9 mouse cellular contexts compared by ENCODE assay signal in the genomic region with DNA sequence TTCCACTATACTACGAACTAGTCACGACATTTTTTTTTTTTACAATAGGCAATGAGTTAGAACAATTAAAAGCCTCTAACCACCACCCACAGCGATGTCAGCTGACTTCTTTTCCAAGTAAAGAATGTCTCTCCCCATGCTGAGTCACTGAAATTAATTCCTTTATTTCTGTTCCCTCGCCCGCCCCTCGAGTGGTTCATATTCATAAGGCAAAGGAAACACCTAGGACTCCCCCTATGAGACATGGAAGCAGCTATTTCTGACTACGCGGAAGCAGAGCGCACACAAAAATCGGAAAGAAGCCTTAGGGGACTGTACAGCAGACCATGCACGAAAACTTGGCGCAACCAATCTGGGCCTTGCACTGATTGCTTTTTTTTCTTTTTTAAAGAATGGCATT.
DNase-seq lines count a peak whose midpoint lies in the region; ATAC-seq and TF ChIP-seq lines count a peak whose summit lies in the region.
"Had no signal": no experiment of that assay in that cellular context is flagged by ENCODE, and none has a peak within 500 bp of the region (broad histone marks: within the 10 kb centered on the region; RNA-seq: fewer than 3 reads in every experiment).

No protein-coding gene starts in this region.

- no peak for ATAC-seq in kidney, postnatal 0 days (replicated peaks; ENCODE audit: low FRiP score, low read depth)
- ATAC-seq in hindbrain, embryonic 11.5 days (ENCODE audit: low FRiP score) = no peak
- no peak for ATAC-seq in midbrain, embryonic 15.5 days (replicated peaks)
- no peak for ATAC-seq in erythroid progenitor cell, adult 5-6 weeks (replicated peaks; ENCODE audit: low FRiP score, poor library complexity, severe bottlenecking)

- H3K9ac ChIP-seq in kidney, postnatal 0 days (ENCODE audit: low read depth, low read length) = no peak overlapping the region
- no peak overlapping the region for H3K9ac ChIP-seq in hindbrain, embryonic 11.5 days (ENCODE audit: low read depth, low read length)
- no peak overlapping the region for H3K9ac ChIP-seq in midbrain, embryonic 15.5 days

- H3K27me3 ChIP-seq in kidney, postnatal 0 days (ENCODE audit: insufficient read depth, low read length) = no peaks in the 10 kb centered on the region
- H3K27me3 ChIP-seq in kidney, adult 2 months (replicated peaks; ENCODE audit: control insufficient read depth, insufficient read depth, low read length) = no peaks in the 10 kb centered on the region
- no peaks in the 10 kb centered on the region for H3K27me3 ChIP-seq in hindbrain, embryonic 11.5 days (ENCODE audit: control insufficient read depth, insufficient read depth, low read length)
- H3K27me3 ChIP-seq in midbrain, embryonic 15.5 days (replicated peaks) = no peaks in the 10 kb centered on the region

- no peak for TF ChIP-seq CTCF in kidney, postnatal 0 days (IDR thresholded peaks at IDR 0.05; ENCODE audit: low read depth)
- TF ChIP-seq CTCF in kidney, adult 2 months (conservative IDR thresholded peaks at IDR 0.05; ENCODE audit: insufficient read depth, insufficient read length, low read depth, low read length) = no peak

- H3K9me3 ChIP-seq in kidney, postnatal 0 days (replicated peaks; ENCODE audit: low read length) = no peaks in the 10 kb centered on the region
- no peaks in the 10 kb centered on the region for H3K9me3 ChIP-seq in hindbrain, embryonic 11.5 days (ENCODE audit: control insufficient read depth, low read length)
- no peaks in the 10 kb centered on the region for H3K9me3 ChIP-seq in midbrain, embryonic 15.5 days

- no peaks in the 10 kb centered on the region for H3K4me1 ChIP-seq in kidney, postnatal 0 days (replicated peaks; ENCODE audit: insufficient read depth, low read length)
- H3K4me1 ChIP-seq in kidney, adult 2 months (ENCODE audit: control insufficient read depth, insufficient read depth, low read length) = no peaks in the 10 kb centered on the region
- H3K4me1 ChIP-seq in hindbrain, embryonic 11.5 days (replicated peaks; ENCODE audit: control insufficient read depth, insufficient read depth, low read length) = no peaks in the 10 kb centered on the region; the same call in 1 of the 2 replicates
- peaks cover 10% of the 10 kb centered on the region; the same call in 1 of the 2 replicates for H3K4me1 ChIP-seq in midbrain, embryonic 15.5 days

- no peak overlapping the region for H3K27ac ChIP-seq in kidney, postnatal 0 days
- H3K27ac ChIP-seq in kidney, adult 2 months (ENCODE audit: insufficient read depth, low read depth, low read length) = no peak overlapping the region
- no peak overlapping the region for H3K27ac ChIP-seq in hindbrain, embryonic 11.5 days (ENCODE audit: low read depth, low read length)
- H3K27ac ChIP-seq in midbrain, embryonic 15.5 days = no peak overlapping the region

- H3K4me2 ChIP-seq in kidney, postnatal 0 days (ENCODE audit: low read length) = peak overlapping the region; percentile 94; the same call in 1 of the 2 replicates
- no peak overlapping the region for H3K4me2 ChIP-seq in hindbrain, embryonic 11.5 days (replicated peaks; ENCODE audit: low read depth, low read length)
- peak overlapping the region; percentile 73 for H3K4me2 ChIP-seq in midbrain, embryonic 15.5 days

- no peak for TF ChIP-seq POLR2A in kidney, adult 2 months (IDR thresholded peaks at IDR 0.05; ENCODE audit: low read depth, low read length)

- H3K4me3 ChIP-seq in kidney, postnatal 0 days (replicated peaks; ENCODE audit: low read depth, low read length) = no peak overlapping the region
- no peak overlapping the region for H3K4me3 ChIP-seq in kidney, adult 2 months (ENCODE audit: insufficient read depth, low read depth, low read length)
- no peak overlapping the region for H3K4me3 ChIP-seq in hindbrain, embryonic 11.5 days (ENCODE audit: low read depth, low read length)
- no peak overlapping the region for H3K4me3 ChIP-seq in midbrain, embryonic 15.5 days

- 82% methylated on average over 12 of the region's 12 CpGs for WGBS in kidney, postnatal 0 days
- 85% methylated on average over 12 of the region's 12 CpGs for WGBS in kidney, adult 2 months
- WGBS in hindbrain, embryonic 11.5 days = 73% methylated on average over 12 of the region's 12 CpGs
- WGBS in midbrain, embryonic 15.5 days = 58% methylated on average over 12 of the region's 12 CpGs

- peak; percentile 4 for DNase-seq in embryo, embryonic 9.5 days (ENCODE audit: extremely low spot score)
- no peak for DNase-seq in embryo, embryonic 11 days
- no peak for DNase-seq in kidney, postnatal 0 days (ENCODE audit: low spot score)
- no peak for DNase-seq in kidney, adult 2 months
- DNase-seq in hindbrain, embryonic 11.5 days (ENCODE audit: low spot score) = peak; percentile 30
- no peak for DNase-seq in layer of hippocampus, adult 8-10 months (ENCODE audit: low spot score in 2 of 2)
- DNase-seq: cerebellum, adult 18-20 months had no signal

- no peaks in the 10 kb centered on the region for H3K36me3 ChIP-seq in kidney, postnatal 0 days (ENCODE audit: insufficient read depth, low read length)
- H3K36me3 ChIP-seq in kidney, adult 2 months (ENCODE audit: control insufficient read depth, insufficient read depth, low read length) = no peaks in the 10 kb centered on the region
- H3K36me3 ChIP-seq in hindbrain, embryonic 11.5 days (ENCODE audit: control insufficient read depth, insufficient read depth, low read length) = no peaks in the 10 kb centered on the region
- H3K36me3 ChIP-seq in midbrain, embryonic 15.5 days (replicated peaks) = no peaks in the 10 kb centered on the region

Comparison
In these comparisons a context has a peak if more than half of its experiments do, and no peak if none do; other contexts are left out.
1. DNase-seq: peak in embryo, embryonic 9.5 days (single experiment) and hindbrain, embryonic 11.5 days (single experiment); none in embryo, embryonic 11 days (single experiment), kidney, postnatal 0 days (single experiment), kidney, adult 2 months (single experiment) and layer of hippocampus, adult 8-10 months (0 of 2).